Mouse (Mus musculus) T-helper 17 cell (primary cell): ENCODE results near the gene Olfr205.
"Not testable (repeated sequence)": the region's sequence is repeated elsewhere in the genome, so short reads cannot be mapped to it uniquely, and the experiment has no call there.

Experiments used
- in situ Hi-C, 2 experiments: fragments of 300-600 bp; cut with MboI, MseI; formaldehyde crosslinking; loops; 1 replicate in 1 of 2; 2 replicates in 1 of 2; pipeline ENCODE4 v1.15.1; 2025; ENCODE audit warnings: high pct_unique_total_duplicates in 2 of 2

Gene Olfr205

GRCm38 (mm10) chr16:59331038-59331437, at the start of gene Olfr205:
Gene Olfr205 (minus strand): TSS chr16:59331138.
- in situ Hi-C loops, result no loop called here

DNA sequence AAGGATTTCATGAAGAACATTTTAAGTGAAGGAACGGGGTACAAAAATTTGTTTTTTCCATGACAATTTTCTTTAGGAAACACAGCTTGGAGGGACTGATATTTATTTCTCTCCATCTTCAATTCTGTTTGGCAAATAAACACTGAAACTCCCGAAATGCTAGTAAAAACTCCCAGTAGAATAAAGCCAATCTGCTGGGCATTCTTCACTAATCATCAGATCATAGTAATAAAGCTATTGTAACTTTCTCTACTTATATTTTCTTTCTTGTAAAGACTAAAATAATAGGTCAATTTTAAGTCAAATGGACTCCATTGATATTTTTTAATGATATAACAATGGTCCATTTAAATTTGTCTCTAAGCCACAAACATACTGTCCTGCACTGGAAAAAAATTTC, 33.0 kb upstream of the Olfr205 start, which contains the start of gene Olfr209:
Gene Olfr209 (minus strand): TSS at position 101 of the 400 bp plus-strand sequence.
- in situ Hi-C loops, result no loop called here

DNA sequence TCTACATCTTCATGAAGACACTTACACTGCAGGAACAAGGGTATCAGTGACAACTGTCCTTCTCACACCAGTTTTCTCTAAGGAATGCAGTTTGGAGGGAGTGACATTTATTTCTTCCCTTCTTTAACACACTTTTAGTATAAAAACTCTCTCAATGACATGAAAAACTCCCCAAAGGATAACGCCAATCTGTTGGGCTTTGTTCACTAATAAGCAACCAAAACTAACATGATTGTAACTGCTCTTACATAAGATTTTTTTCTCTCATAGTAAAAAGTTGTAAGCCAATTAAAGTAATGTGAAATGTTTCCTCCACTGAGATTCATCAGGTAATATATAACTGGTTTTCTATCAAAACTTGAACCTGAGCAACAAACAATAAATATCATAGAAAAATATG, 18.2 kb upstream of the Olfr205 start, which contains the start of gene Olfr206:
Gene Olfr206 (minus strand): TSS at position 101 of the 400 bp plus-strand sequence.
- in situ Hi-C loops, result no loop called here

DNA sequence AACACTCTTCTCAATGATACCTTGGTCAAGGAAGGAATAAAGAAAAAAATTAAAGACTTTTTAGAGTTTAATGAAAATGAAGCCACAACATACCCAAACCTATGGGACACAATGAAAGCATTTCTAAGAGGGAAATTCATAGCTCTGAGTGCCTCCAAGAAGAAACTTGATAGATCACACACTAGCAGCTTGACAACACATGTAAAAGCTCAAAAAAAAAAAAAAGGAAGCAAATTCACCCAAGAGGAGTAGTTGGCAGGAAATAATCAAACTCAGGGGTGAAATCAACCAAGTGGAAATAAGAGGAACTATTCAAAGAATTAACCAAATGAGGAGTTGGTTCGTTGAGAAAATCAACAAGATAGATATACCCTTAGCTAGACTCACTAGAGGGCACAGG, 7.7 kb downstream of the Olfr205 start:
- in situ Hi-C loops, result not testable (repeated sequence)

DNA sequence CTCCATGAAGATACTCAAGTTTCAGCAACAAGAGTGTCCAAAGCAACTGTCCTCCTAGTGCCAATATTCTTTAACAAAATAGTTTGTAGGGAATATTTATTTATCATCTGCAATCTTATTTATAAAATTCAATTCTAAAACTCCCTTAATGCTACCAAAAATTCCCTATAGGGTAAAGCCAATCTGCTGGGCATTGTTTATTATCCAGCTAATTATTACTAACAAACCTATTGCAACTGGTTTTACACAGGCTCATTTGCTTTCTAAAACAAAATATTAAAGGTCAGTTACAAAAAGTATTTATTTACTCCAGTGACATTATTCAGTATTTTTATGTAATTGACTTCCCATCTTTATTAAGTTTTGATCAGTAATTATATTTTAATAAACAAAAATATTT, 12.8 kb downstream of the Olfr205 start, which contains the start of gene Olfr204:
Gene Olfr204 (minus strand): TSS at position 101 of the 400 bp plus-strand sequence.
- in situ Hi-C loops, result no loop called here

DNA sequence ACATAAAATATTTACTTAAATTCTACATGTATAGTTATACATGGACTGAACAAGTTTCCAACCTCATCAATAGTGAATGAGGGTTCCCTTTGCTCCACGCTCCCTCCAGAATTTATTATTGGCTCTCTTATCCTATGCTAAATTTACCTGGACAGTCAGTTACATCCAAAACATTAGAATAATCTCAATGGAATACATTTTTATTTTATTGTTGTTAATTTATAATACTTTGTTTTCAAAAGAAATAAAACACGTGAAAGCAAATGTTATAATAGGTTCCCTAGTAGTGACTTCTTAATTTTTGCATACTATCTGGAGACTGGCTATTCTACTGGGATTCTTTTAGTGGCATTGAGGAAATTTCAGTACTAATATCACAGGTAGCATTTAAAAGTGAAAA, 32.4 kb downstream of the Olfr205 start, which contains the start of gene Olfr203:
Gene Olfr203 (plus strand): TSS at position 301 of the 400 bp plus-strand sequence.
- in situ Hi-C loops, result no loop called here

DNA sequence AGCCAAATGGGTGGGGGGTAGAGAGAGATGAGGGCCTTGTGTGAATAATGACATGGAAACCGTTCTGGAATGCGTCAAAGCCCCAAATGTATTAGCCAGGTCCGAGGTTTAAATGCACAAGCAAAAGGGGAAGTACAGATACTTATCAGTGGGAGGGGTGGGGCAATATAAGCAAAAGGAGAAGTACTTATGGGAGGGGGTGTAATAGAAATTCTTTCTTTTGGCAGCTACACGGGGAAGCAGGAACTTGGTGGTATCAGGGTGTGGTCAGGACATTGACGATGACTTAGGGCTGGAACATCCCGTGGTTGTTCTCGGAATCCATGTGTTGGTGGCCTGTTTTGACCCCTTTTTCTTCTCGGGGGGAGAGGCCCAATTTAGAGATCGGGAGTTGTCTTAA, 43.4 kb downstream of the Olfr205 start:
- in situ Hi-C loops, result not testable (repeated sequence)

DNA sequence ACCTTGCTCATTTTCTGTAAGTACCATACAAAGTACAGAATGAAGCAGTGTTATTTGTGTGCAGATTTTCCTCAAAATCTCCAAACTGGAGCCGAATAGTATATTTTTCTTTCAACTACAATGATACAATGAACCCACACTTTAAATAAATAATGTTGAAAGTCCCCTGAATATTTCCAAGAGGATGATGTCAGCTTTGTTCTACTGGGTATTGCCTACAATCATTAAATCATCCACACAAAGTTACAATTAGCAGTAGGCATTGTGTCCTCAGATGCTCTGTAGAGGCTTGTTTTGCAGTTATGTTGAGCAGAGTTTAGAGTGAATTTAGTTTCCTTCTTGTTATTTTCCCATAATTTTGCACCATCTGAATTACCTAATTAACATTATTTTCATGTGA, 44.2 kb downstream of the Olfr205 start, which contains the start of gene Olfr202:
Gene Olfr202 (minus strand): TSS at position 101 of the 400 bp plus-strand sequence.
- in situ Hi-C loops, result no loop called here

- in situ Hi-C loops, result no loop called here
Observed at GRCm38 (mm10) chr16:59283476-59283875, 47.5 kb downstream of the Olfr205 start.

DNA sequence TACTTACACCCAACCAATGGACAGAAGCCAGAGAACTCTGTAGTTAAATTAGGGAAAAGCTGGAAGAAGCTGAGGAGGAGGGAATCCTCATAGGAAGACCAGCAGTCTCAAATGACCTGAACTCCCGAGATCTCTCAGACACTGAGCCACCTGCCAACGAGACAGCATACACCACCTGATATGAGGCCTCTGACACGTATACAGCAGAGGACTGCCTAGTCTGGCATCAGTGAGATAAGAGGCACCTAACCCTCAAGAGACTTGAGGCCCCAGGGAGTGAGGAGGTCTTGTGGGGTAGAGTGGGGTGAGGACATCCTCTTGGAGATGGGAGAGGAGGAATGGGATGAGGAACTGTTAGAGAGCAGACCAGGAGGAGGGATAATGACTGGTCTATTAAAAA, 50.4 kb downstream of the Olfr205 start:
- in situ Hi-C loops, result no loop called here
